Mouse (Mus musculus): ENCODE measurements around the gene Adck2.

Adck2 gene

DNA sequence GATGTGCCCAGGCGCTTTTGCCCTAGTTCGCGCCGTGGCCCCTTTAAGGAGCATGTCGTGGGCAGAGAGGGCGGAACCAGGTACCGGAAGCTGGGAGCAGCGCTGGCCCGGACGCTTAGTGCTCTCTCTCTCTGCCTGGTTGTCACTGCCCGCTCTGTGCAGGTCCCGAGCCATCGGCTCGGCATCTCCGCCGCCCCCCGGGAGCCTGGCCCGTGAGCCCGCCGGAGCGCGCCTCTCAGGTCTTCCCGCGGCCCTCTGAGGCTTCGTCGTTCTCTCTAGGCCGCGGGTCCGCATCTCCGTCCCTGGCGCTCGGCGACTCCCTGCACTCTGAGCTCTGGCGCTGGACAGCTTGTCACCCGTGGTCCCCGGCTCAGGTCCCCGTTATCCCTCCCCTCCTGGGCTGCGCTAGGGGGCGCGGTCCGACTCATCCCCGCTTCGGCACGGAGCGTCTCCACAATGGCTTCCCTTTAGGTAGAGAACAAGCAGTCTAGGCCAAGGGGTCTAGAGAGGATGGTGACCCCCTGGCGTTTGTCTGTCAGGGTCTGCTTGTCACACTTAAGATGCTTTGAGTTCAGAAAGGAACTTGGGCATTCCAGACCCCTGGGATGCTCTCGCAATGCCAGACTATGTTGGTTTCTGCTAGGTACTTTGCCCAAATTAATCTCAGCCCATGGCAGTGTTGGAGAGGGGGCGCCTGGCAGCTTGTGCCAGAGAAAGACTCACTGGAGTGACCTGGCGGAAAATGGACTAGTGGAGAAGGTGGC is at the start of gene Adck2:
TSS of gene Adck2 (plus strand) at position 83 of the 764 bp plus-strand sequence.
- peak; percentile 82 for DNase-seq

DNA sequence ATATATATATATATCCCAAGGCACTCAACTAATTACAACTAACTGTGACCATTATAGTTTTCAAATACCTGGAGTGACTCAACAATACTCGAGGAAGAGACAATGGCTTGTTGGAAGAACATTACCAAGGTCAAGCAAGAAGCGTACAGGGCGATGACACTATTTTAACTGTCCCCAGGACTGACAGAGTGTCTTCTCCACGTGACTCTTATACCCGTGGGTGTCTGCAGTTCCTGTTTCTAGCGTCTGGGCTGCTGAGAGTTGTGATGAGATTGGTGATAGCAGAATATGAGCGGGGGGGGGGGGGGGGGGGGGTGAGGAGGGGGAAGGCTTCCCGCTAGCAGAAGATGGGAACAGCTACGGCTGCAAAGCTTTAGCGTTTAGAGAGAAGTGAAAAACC is 46.9 kb upstream of the Adck2 start:
- no peak for DNase-seq

DNA sequence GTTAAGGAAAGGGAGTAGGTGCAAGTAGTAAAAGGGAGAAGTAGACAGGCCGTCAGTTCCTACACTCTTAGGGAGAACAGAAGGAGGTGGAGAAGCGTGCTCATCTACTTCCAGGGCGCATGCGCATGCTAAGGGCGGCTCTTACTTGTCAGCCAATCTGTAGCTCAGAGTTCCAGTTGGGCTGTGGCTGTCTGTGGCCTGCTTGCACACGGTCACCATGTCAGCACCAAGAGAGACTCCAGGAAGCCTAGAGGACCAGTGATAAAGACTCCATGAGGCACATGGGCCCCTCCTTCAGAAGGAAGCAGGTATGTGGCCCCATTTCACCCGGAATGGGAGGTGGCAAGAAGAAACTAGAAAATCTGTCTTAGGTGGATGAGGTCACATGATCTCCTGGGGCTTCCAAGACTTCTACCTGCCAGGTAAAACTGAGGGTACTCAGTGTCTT is 46.3 kb upstream of the Adck2 start:
- no peak for DNase-seq

DNA sequence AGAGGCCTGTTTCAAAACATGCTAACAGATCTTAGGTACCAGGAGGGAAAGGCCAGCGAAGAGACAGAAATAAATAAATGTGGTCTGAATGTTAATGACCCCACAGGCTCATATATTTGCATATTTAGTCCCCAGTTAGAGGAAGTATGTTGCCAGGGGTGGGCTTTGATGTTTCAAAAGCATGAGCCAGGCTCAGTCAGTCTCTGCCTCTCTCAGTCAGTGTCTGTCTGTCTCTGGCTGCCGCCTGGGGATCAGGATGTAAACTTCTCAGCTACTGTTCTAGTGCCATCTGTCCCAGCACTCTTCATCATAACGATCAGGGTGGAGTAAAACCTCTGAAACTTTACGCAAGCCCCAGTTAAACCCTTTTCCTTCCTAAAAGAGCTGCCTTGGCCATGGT is 45.9 kb upstream of the Adck2 start:
- DNase-seq = no peak

DNA sequence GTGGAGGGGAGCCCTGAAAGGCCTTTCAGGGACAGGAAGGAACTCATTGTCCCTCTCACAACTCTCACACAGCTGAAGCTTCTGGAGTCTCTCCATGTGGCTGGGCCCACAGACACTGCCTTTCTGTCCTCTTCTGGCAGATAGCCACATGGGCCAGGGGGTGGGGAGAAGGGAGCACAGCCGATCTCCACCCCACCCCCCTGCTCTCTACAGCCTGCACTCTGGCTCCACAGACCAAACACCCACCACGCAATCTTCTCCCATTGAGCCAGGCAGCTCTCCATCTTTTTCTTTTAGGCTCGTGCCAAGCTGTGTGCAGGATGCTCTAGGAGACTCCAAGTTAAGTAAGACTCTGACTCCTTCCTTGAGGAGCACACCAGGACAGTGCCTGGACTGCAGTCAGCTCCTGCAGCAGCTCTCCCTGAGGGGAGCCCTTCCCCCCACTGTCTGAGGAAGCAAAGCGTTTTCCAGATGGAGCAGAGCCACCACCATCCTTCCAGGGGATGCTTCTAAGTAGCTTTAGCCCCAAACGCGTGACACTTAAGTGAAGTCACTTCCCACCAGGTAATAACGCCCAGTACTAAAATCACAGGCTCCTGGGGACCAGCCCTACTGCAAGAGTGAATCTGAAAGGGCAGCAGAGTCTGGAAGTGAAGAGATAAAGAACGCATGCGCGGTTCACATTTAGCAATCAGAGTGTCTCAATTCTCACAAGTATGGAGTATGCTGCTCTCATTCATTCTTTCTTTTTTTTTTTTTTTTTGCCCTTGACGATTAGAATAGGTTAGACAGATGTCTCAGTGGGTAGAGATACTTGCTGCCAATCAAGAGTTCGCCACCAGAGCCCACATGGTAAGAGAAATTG is 44.8 kb upstream of the Adck2 start:
- DNase-seq = peak; percentile 60

DNA sequence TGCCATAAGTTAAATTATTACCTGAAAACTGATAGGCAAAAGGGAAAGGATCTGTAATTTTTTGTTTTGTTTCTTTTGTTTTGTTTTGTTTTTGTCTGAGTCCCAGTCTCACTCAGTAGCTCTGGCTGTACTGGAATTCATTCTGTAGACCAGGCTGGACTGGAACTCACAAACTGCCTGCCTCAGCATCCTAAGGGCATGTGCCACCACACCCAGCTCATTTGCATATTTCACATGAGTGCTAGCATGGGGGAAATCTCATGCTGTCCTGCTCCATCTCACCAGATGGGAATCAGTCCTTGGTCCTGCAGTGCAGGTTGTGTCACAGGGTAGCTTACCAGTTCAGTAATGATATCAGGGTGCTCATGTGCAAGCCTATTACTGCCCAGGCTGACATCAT is 38.7 kb upstream of the Adck2 start:
- DNase-seq = no peak

DNA sequence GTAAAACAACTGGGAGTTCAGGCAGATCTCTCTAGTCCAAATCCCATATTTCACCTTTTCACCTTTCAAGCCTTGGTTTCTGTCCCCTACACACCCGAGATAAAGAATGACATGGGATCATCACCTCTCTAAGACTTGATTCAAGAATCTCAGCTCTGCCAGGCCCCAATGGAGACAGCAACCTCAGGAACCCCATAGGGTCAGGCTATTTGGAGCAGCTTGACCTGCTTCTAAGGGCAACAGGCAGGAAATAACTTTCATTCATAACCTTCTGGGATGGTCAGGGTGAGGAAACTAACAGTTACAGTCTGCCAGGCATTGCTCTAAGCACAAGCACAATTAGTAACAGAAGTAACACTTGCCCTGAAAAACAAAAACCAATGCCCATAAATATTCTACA is 37.1 kb upstream of the Adck2 start:
- DNase-seq = no peak

DNA sequence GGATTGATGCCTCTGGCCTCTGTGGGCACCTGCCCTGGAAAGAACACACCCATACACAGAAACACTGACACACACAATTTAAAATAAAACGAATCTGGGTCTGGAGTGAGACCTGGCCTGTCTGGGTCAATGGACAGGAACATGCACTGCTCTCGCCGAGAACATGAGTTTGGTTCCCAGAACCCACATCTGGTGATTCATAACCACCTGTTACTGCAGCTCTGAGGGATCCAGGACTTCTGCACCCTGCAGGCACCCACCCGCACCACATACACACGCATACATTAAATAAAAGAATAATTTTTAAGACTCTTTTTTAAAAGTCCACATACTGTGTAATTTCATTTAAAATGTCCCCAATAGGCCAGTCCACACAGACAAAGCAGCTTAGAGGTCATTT is 36.4 kb upstream of the Adck2 start:
- no peak for DNase-seq

DNA sequence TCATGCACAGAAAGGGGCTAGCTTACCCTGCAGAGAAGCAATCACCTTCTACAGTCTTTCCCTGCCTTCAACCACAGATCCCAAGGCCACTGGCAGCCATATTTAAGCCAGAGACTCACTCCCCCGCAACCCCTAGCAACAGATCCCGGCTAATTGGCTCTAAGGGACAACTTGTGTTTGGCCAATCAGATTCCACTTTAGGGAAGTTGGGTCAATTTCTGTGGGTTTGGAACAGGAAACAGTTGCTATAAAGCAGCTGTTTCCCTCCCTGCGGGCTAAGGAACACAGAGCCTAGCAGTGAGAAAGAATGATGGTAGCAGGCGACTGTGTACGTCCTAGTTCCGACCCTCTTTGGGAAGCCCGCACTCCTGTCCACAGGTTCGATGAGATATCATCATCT is 35.4 kb upstream of the Adck2 start:
- DNase-seq = no peak

DNA sequence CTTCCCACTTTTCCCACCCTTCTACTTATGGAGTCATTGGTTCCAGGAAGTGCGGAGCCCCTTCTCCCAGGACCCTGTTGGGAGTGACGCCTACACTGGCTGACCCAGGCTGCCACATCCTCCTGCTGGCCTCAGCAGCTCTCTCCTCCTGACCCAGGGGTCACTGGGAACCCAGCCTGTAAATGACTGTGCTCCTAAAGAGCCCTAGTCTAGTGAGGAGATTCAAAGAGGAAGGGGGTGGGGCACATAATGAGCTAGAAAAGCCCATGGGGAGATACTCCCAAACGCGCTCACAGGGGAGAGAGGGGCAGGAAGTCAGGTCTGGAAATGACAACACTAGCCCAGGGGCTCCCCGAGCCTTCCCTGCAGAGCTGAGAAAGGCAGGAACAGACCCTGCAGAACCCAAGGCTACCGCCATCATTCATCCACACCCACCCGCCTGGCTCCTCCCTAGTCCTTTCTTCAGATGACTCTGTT is 34.0 kb upstream of the Adck2 start:
- no peak for DNase-seq

DNA sequence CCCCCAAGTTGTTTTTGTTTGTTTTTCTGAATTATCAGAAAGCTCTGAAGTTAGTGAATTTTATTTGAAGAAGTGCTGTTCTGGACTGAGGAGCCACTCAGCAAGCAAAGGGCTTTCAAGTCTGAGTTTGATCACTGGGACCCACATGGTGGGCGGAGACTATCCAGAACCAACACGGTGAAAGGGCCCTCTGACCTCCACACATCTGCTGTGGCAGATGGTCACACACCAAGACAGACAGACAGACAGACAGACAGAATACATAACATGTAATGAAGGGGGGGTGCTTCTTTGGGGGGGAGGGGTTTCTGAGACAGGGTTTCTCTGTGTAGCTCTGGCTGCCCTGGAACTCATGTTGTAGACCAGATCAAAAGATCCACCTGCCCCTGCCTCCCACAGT is 33.1 kb upstream of the Adck2 start:
- no peak for DNase-seq

DNA sequence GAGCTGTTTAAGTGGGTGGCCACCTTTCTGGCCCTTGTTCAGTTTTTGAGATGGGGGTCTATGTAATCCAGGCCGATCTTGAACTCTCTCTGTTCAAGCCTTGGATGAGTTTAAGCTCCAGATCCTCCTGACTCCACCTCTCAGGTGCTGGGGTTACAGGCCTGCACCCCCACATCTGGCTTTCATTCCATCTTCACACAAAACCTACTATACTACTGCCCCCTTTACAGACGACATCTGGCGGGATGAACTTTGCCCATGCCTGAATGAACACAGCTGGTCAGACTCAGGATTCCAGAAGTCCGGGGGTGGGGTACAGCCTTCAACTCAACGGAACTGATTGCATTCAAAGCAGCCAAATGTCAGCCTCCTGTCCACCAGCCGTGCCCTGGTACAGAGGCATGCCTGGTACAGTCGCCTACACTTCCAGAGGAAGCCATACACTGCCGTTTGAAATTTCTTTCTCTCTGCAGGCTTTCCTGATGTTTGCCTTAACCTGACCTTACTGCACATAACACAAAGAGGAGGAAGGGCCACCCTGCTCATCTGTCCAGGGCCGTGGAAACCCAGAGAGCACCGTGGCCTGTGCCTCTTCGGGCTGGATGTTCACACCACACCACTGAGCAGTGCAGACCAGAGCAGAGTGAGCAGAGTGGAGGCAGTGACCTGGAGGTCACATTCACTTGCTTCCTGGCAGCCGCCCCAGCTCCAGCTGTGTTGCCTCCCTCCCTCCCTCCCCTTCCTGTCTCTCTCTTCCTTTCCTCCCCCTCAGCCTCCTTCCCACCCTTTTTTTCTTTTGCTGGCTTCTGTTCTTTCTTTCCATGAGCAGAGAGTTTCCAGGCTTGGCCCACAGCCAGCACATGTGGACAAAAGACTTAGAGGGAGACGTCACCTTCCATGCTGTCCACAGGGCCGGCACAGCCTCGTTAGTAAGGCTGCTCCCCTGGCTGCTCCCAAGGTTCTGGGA is 30.8 kb upstream of the Adck2 start:
- DNase-seq = no peak

DNA sequence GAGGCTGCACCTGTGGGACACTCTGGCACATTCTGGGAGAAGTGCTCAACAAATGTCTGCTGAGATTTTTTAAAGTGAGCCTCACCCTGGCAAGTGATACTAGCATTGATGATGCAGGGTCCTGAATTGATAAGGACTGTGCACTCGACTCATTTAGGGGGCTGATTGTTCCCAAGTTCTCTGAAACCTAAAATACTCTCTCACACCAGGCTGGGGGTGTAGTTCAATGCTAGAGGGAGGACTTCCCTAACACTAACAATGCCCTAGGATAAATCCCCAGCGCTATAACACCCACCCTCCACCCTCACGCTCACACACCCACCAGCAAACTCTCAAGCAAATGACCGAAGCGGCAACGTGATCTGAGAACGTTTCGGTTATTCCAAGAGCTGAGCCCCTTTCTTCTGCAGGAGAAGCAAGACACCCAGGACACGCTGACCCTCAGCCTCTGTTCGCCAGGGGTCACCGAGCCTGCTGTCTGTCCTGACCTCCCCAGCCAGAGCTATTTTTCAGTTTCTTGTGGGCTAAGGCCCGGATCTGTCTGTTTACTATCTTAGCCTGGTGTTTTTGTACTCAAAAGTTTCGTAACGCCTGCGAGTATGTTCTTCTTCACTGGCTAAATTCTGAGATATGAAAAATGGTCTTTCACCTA is 29.8 kb upstream of the Adck2 start:
- no peak for DNase-seq

DNA sequence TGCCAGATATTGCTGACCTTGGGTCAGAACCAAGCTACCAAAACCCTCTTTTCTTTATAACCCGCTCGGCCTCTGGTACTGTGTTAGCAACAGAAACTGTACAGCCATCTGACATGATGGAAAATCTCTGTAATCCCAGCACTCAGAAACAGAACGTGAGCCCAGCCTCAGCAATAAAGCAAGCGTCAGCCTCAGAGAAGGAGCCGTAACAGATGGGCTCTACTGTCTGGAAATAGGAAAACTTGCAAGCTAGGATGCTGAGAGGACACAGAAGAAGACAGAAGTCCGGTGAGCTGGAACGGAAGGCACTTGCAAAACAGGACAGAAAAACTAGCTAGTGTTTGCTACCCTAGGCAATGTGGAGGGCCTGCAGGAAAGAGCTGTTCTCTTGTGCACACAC is 28.2 kb upstream of the Adck2 start:
- DNase-seq = no peak

DNA sequence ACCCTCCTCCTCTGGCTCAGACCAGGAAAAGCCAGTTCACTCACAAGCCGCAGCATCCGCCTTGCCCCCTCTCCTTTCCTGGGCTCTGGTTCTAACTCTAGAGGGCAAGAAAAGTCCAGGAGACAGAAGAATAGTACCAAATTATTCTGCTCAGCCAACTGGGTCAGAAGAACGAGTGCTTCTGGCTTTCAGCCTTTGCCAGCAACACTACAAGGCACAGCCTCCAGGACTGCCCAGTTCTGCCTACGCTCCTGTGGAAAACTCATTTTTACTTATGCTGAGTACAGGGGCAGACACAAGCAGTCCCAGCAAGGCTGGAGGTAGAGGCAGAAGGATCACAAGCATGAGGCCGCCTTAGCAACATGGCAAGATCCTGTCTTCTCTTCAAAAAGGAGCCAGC is 25.6 kb upstream of the Adck2 start:
- no peak for DNase-seq

DNA sequence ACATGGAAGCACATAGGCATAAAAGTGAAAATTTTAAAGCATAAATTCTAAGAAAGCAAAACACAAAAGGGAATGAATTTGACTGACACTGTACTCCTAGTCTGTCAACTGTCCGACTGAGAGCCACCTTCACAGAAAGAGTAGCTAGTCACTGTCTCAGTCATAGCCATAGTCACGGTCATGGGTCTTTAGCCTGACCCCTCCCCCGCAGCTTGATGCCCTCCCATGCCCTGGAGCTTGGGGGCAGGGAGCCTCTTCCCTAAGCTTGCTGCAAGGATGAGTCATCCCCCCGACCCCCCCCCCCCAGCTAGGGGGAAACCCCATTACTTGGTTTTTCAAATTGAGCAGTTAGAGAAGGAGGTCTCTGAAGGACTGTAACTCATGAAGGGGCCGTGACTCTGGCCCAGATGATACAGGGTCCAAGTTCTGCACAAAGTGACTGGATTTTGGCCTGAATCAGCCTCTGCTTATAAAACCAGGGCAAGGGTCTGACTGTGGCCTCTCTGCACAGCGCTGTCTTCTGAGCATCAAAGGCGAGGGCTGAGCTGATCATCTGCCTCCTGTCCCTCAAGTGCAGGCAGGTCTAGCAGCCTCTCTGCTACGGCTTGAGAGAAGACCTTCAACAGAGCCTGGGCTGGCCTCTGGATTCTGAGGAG is 21.6 kb upstream of the Adck2 start:
- DNase-seq = no peak

DNA sequence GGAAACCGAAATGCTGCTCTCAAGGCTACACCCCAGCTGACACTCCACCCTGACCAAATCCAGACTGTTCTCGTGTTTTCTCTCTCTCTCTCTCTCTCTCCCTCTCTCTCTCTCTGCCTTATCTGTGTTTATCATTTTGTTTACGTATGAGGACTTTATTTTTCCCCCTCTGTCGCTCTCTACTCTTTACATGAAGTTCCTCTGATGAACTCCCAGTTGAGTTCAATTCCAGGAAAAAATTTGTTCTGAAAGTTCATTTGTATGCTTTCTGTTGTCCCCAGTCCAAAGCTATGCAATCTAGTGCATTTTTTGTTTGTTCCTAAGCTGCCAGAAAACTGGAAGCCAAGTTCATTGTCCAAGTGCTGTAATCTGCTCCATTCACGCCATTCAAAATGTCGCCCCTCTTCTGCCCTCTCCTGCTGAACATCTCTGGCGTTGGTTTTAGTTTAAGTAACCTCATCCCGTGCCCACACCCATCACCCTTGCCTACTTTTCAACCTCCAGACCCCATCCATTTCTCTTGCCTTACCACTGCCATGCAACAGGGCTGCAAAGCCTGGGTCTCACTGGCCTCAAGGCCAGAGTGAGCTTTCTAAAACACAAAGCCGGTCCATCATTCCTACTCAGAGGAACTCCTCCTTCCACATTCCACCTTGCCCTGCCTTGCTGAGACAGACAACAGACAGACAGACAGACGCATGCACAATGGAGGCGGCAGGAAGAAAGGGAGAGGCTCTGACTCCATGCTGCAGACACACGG is 18.6 kb upstream of the Adck2 start:
- no peak for DNase-seq

DNA sequence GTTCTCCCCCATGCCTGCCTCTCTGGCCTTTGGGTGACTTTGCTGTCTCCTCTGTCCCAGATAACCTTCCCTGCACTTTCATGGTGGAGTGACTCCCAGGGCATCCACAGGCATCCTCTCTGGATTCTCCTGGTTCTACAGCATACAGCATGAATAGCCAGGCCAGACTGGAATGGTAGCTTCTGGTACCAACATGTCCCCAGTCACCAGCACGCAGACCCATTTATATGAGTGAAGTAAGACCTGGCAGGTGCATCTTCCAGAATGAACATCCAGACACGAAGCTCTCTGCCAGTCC is 18.1 kb upstream of the Adck2 start:
- DNase-seq = no peak

DNA sequence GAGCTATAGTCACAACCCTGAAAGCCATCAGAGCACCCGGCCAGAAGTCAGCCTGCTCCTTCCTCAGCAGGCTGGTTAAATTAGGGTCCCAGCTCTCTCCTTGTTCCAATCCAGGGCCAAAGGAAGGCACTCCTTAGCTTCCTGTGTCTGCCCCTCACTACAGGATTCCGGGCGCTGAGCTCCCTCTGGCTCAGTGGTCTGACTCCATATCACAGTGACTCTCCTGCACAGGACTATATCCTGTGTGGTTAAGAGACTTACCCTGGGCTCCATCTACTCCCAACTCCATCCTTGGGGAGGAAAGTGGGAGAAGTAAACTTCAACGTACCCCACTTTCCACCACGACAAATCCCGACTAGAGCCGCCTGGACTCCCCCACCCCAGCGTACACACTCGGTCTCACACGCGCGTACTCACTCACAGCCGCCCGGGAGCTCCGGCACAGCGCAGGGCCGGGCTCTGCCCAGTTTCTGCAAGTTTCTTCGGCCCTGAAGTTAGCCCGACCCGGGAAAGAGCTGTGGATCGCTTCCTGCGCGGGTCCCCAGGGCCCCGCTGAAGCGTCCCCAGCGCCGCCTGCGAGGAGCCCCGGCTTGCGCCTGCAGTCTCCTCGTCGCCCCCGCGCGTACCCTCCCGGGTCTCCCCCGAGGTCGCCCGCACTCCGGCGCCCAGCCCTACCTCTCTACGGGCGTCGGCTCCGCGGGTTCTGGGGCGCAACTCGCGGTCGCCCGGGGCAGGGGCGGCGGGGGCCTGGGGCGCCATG is 16.6 kb upstream of the Adck2 start:
- peak; percentile 17 for DNase-seq

DNA sequence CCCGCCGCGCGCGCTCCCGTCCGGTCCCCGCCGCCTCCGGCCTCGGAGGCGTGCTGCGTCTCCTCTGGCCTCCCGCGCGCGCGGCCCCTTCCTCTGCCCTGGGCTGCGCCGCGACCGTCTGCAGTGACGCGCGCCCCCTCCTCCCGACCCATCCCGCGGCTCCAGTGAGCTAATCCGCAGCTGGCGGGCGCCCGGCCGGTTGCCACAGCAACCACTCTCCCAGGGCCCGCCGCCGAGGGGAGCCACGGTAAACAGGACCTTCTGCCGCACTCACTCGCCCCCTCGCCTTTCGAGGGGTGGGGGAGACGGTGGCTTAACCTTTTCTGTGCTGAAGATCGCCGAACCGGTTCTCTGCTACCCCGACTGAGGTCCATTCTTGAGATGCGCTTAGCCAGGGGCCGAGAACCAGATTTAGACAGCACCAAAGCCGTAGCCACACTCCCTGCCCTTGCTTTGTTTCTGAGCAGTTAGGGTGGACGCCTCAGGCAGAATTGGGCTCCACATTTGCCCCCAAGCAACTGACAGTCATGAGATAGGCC is 15.9 kb upstream of the Adck2 start, which contains the start of gene Dennd2a:
TSS of gene Dennd2a (minus strand) at position 145 of the 539 bp plus-strand sequence.
- peak; percentile 54 for DNase-seq
